Mouse (Mus musculus): ENCODE measurements around the gene Usp1. TPM values are rescaled to one million over a fixed set of nuclear protein-coding genes. Genes with fewer than 3 reads are reported as not detected.
A peak's percentile ranks its signal among the peaks of the same experiment; 100 is the strongest.

Gene Usp1
- 40.8 and 47.3 TPM in 2 replicates for total RNA-seq (2012; rRNA removed)

GRCm38 (mm10) chr4:98923568-98924070 lies at the start of gene Usp1:
TSS of gene Usp1 (plus strand) at chr4:98923810.
- DNase-seq (ENCODE audit: low read depth, low spot score): no peak
- peak within 1 kb of the TSS; percentile 91 to 99 for H3K4me3 ChIP-seq (ENCODE audit: insufficient read depth in 1 of 2, low read depth in 1 of 2, low read length in 2 of 2, poor library complexity in 1 of 2, severe bottlenecking in 1 of 2)
- in situ Hi-C loops (cut with MboI; ENCODE audit: low sequenced_read_pairs in 2 of 2, unreplicated experiment in 2 of 2): no loop called here
- peak within 1 kb of the TSS; percentile 93 for H3K27ac ChIP-seq (ENCODE audit: insufficient read depth, low read depth, low read length, poor library complexity, severe bottlenecking)
- H3K9me3 ChIP-seq (ENCODE audit: control insufficient read depth, insufficient read depth, low read depth, low read length): no peaks in the 10 kb centered on the region
- 0 out of 2 replicates have a peak, but pooled peaks have one; percentile 29 for TF ChIP-seq MAFK (IDR thresholded peaks at IDR 0.05; ENCODE audit: insufficient read depth, low read depth, low read length)
- no peak for TF ChIP-seq ZC3H11A (IDR thresholded peaks at IDR 0.05; ENCODE audit: borderline replicate concordance, low read depth, low read length)
- TF ChIP-seq ZNF384 (IDR thresholded peaks at IDR 0.05; ENCODE audit: low read depth, low read length): peak; percentile 98
- no peaks in the 10 kb centered on the region for H3K36me3 ChIP-seq (ENCODE audit: control insufficient read depth, insufficient read depth, low read length, poor library complexity, severe bottlenecking)
- H3K4me1 ChIP-seq (ENCODE audit: control insufficient read depth in 2 of 2, insufficient read depth in 2 of 2, low read length in 2 of 2, poor library complexity in 1 of 2): peaks cover 2% of the 10 kb centered on the region in 2 experiments; a peak in 1 of 4 replicates
- peak within 1 kb of the TSS; percentile 95 for H3K9ac ChIP-seq (ENCODE audit: insufficient read depth, low read depth, low read length, poor library complexity, severe bottlenecking)

GRCm38 (mm10) chr4:98882706-98883105 lies 40.9 kb upstream of the Usp1 start:
- in situ Hi-C loops (cut with MboI; ENCODE audit: low sequenced_read_pairs in 2 of 2, unreplicated experiment in 2 of 2): loop anchor here (10.0 to 25.0 kb wide), 3 partner anchors 145 to 370 kb away; partner anchors contain the start of gene L1td1 (in 2 of the 2)
- Histone ChIP-seq H3K4me3 (ENCODE audit: insufficient read depth in 1 of 2, low read depth in 1 of 2, low read length in 2 of 2, poor library complexity in 1 of 2, severe bottlenecking in 1 of 2) (no peak overlapping the region), H3K9ac (ENCODE audit: insufficient read depth, low read depth, low read length, poor library complexity, severe bottlenecking) (no peak overlapping the region), H3K4me1 (ENCODE audit: control insufficient read depth in 2 of 2, insufficient read depth in 2 of 2, low read length in 2 of 2, poor library complexity in 1 of 2) (peaks cover 3 to 4% of the 10 kb centered on the region in 2 experiments; a peak in 2 of 4 replicates), H3K27ac (ENCODE audit: insufficient read depth, low read depth, low read length, poor library complexity, severe bottlenecking) (no peak overlapping the region), H3K9me3 (ENCODE audit: control insufficient read depth, insufficient read depth, low read depth, low read length) (no peaks in the 10 kb centered on the region), H3K36me3 (ENCODE audit: control insufficient read depth, insufficient read depth, low read length, poor library complexity, severe bottlenecking) (no peaks in the 10 kb centered on the region)
- DNase-seq (ENCODE audit: low read depth, low spot score): peak; percentile 44
- TF ChIP-seq HCFC1 (IDR thresholded peaks at IDR 0.05; ENCODE audit: borderline replicate concordance, insufficient read depth, low read length): no peak
- TF ChIP-seq MAFK (IDR thresholded peaks at IDR 0.05; ENCODE audit: insufficient read depth, low read depth, low read length): no peak
- TF ChIP-seq ZC3H11A (IDR thresholded peaks at IDR 0.05; ENCODE audit: borderline replicate concordance, low read depth, low read length): no peak
- no peak for TF ChIP-seq CHD2 (IDR thresholded peaks at IDR 0.05; ENCODE audit: low read depth, low read length)
- no peak for TF ChIP-seq ZNF384 (IDR thresholded peaks at IDR 0.05; ENCODE audit: low read depth, low read length)

GRCm38 (mm10) chr4:98886377-98886776 lies 37.2 kb upstream of the Usp1 start:
- no peak for TF ChIP-seq CHD2 (IDR thresholded peaks at IDR 0.05; ENCODE audit: low read depth, low read length)
- no peak for TF ChIP-seq ZC3H11A (IDR thresholded peaks at IDR 0.05; ENCODE audit: borderline replicate concordance, low read depth, low read length)
- no peak for TF ChIP-seq MAFK (IDR thresholded peaks at IDR 0.05; ENCODE audit: insufficient read depth, low read depth, low read length)
- TF ChIP-seq ZNF384 (IDR thresholded peaks at IDR 0.05; ENCODE audit: low read depth, low read length): no peak
- TF ChIP-seq HCFC1 (IDR thresholded peaks at IDR 0.05; ENCODE audit: borderline replicate concordance, insufficient read depth, low read length): no peak
- DNase-seq (ENCODE audit: low read depth, low spot score): no peak

GRCm38 (mm10) chr4:98887148-98887547 lies 36.5 kb upstream of the Usp1 start:
- H3K27ac ChIP-seq (ENCODE audit: insufficient read depth, low read depth, low read length, poor library complexity, severe bottlenecking): no peak overlapping the region
- no peak overlapping the region; the same call in 1 of the 2 replicates for H3K9ac ChIP-seq (ENCODE audit: insufficient read depth, low read depth, low read length, poor library complexity, severe bottlenecking)
- no peak overlapping the region for H3K4me3 ChIP-seq (ENCODE audit: insufficient read depth in 1 of 2, low read depth in 1 of 2, low read length in 2 of 2, poor library complexity in 1 of 2, severe bottlenecking in 1 of 2)
- in situ Hi-C loops (cut with MboI; ENCODE audit: low sequenced_read_pairs in 2 of 2, unreplicated experiment in 2 of 2): loop anchor here (10.0 to 25.0 kb wide), 3 partner anchors 150 to 375 kb away; partner anchors contain the start of gene L1td1 (in 2 of the 2)
- peaks cover 3 to 4% of the 10 kb centered on the region in 2 experiments; a peak in 2 of 4 replicates for H3K4me1 ChIP-seq (ENCODE audit: control insufficient read depth in 2 of 2, insufficient read depth in 2 of 2, low read length in 2 of 2, poor library complexity in 1 of 2)
- H3K36me3 ChIP-seq (ENCODE audit: control insufficient read depth, insufficient read depth, low read length, poor library complexity, severe bottlenecking): no peaks in the 10 kb centered on the region
- H3K9me3 ChIP-seq (ENCODE audit: control insufficient read depth, insufficient read depth, low read depth, low read length): no peaks in the 10 kb centered on the region
- TF ChIP-seq MAFK (IDR thresholded peaks at IDR 0.05; ENCODE audit: insufficient read depth, low read depth, low read length) (no peak), ZC3H11A (IDR thresholded peaks at IDR 0.05; ENCODE audit: borderline replicate concordance, low read depth, low read length) (peak; percentile 89)
- peak; percentile 54 for DNase-seq (ENCODE audit: low read depth, low spot score)

More at GRCm38 (mm10) chr4:98886377-98886776, 37.2 kb upstream of the Usp1 start:
- H3K36me3 ChIP-seq (ENCODE audit: control insufficient read depth, insufficient read depth, low read length, poor library complexity, severe bottlenecking): no peaks in the 10 kb centered on the region
- H3K4me3 ChIP-seq (ENCODE audit: insufficient read depth in 1 of 2, low read depth in 1 of 2, low read length in 2 of 2, poor library complexity in 1 of 2, severe bottlenecking in 1 of 2): no peak overlapping the region
- H3K27ac ChIP-seq (ENCODE audit: insufficient read depth, low read depth, low read length, poor library complexity, severe bottlenecking): no peak overlapping the region
- in situ Hi-C loops (cut with MboI; ENCODE audit: low sequenced_read_pairs in 2 of 2, unreplicated experiment in 2 of 2): loop anchor here (10.0 to 25.0 kb wide), 3 partner anchors 149 to 374 kb away; partner anchors contain the start of gene L1td1 (in 2 of the 2)
- H3K9ac ChIP-seq (ENCODE audit: insufficient read depth, low read depth, low read length, poor library complexity, severe bottlenecking): no peak overlapping the region
- H3K4me1 ChIP-seq (ENCODE audit: control insufficient read depth in 2 of 2, insufficient read depth in 2 of 2, low read length in 2 of 2, poor library complexity in 1 of 2): peaks cover 3 to 4% of the 10 kb centered on the region in 2 experiments; a peak in 2 of 4 replicates
- no peaks in the 10 kb centered on the region for H3K9me3 ChIP-seq (ENCODE audit: control insufficient read depth, insufficient read depth, low read depth, low read length)

All from ES-E14 (cell line).